Mouse (Mus musculus): ENCODE results near the gene Chn1. TPM values are rescaled to one million over a fixed set of nuclear protein-coding genes. Genes with fewer than 3 reads are reported as not detected.
A peak's percentile ranks its signal among the peaks of the same experiment; 100 is the strongest.

The Chn1 gene
- polyA plus RNA-seq, 1 experiment from 2014 or later, result 129 TPM

DNA sequence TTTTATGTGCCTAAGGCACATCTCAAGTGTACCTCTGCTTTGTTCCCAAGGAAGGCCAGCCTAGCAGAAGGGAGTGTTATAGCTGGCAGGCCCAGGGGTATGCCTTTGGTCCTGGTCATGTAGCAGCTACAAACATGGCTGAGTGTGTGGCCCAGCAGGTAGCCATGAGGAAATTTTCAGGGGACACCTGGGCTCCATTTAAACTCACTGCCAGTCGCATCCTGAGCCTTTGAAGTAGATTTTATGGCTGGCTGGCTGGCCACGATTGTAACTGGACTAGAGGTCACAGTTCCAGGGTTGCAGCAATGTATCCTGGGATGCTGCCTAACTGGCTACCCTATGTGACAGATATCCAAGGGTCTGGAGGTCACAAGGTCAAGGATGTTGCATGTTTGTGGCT is 174.5 kb downstream of the Chn1 start:
- Histone ChIP-seq H3K4me3 (replicated peaks; ENCODE audit: low read depth, low read length) (no peak overlapping the region), H3K4me2 (ENCODE audit: low read length) (no peak overlapping the region), H3K36me3 (ENCODE audit: control insufficient read depth, insufficient read depth, low read length) (no peaks in the 10 kb centered on the region), H3K9me3 (ENCODE audit: control insufficient read depth, low read length) (no peaks in the 10 kb centered on the region), H3K9ac (replicated peaks; ENCODE audit: low read length) (no peak overlapping the region), H3K4me1 (ENCODE audit: control insufficient read depth, insufficient read depth, low read length) (0 out of 2 replicates have a peak, but pooled peaks cover 5% of the 10 kb centered on the region), H3K27me3 (ENCODE audit: control insufficient read depth, insufficient read depth, low read length) (no peaks in the 10 kb centered on the region), H3K27ac (replicated peaks; ENCODE audit: low read depth, low read length) (no peak overlapping the region)
- DNase-seq (no peak), ATAC-seq (ENCODE audit: low FRiP score, low TSS enrichment) (no peak)
- 53% methylated on average over 2 of the region's 2 CpGs for WGBS

GRCm38 (mm10) chr2:73597772-73598171 is 177.4 kb downstream of the Chn1 start:
- H3K9me3 ChIP-seq (ENCODE audit: control insufficient read depth, low read length), result no peaks in the 10 kb centered on the region
- H3K27ac ChIP-seq (replicated peaks; ENCODE audit: low read depth, low read length), result no peak overlapping the region
- no peak overlapping the region for H3K4me2 ChIP-seq (ENCODE audit: low read length)
- WGBS, result 92% methylated on average over 11 of the region's 11 CpGs
- no peak overlapping the region for H3K4me3 ChIP-seq (replicated peaks; ENCODE audit: low read depth, low read length)
- H3K27me3 ChIP-seq (ENCODE audit: control insufficient read depth, insufficient read depth, low read length), result no peaks in the 10 kb centered on the region
- H3K36me3 ChIP-seq (ENCODE audit: control insufficient read depth, insufficient read depth, low read length), result no peaks in the 10 kb centered on the region
- H3K9ac ChIP-seq (replicated peaks; ENCODE audit: low read length), result no peak overlapping the region
- H3K4me1 ChIP-seq (ENCODE audit: control insufficient read depth, insufficient read depth, low read length), result no peaks in the 10 kb centered on the region
- no peak for DNase-seq
- no peak for ATAC-seq (ENCODE audit: low FRiP score, low TSS enrichment)

GRCm38 (mm10) chr2:73596786-73597185 is 178.4 kb downstream of the Chn1 start:
- no peak overlapping the region for H3K27ac ChIP-seq (replicated peaks; ENCODE audit: low read depth, low read length)
- no peak for ATAC-seq (ENCODE audit: low FRiP score, low TSS enrichment)
- no peak overlapping the region for H3K9ac ChIP-seq (replicated peaks; ENCODE audit: low read length)
- 34% methylated on average over 9 of the region's 9 CpGs for WGBS
- H3K9me3 ChIP-seq (ENCODE audit: control insufficient read depth, low read length), result no peaks in the 10 kb centered on the region
- H3K4me1 ChIP-seq (ENCODE audit: control insufficient read depth, insufficient read depth, low read length), result no peaks in the 10 kb centered on the region
- DNase-seq, result no peak
- no peaks in the 10 kb centered on the region for H3K27me3 ChIP-seq (ENCODE audit: control insufficient read depth, insufficient read depth, low read length)
- no peak overlapping the region for H3K4me2 ChIP-seq (ENCODE audit: low read length)
- H3K36me3 ChIP-seq (ENCODE audit: control insufficient read depth, insufficient read depth, low read length), result no peaks in the 10 kb centered on the region
- H3K4me3 ChIP-seq (replicated peaks; ENCODE audit: low read depth, low read length), result no peak overlapping the region

- H3K27ac ChIP-seq (replicated peaks; ENCODE audit: low read depth, low read length), result no peak overlapping the region
- H3K36me3 ChIP-seq (ENCODE audit: control insufficient read depth, insufficient read depth, low read length), result no peaks in the 10 kb centered on the region
- no peaks in the 10 kb centered on the region for H3K9me3 ChIP-seq (ENCODE audit: control insufficient read depth, low read length)
- 79% methylated on average over 5 of the region's 5 CpGs for WGBS
- H3K9ac ChIP-seq (replicated peaks; ENCODE audit: low read length), result no peak overlapping the region
- DNase-seq (no peak), ATAC-seq (ENCODE audit: low FRiP score, low TSS enrichment) (no peak)
- no peak overlapping the region for H3K4me3 ChIP-seq (replicated peaks; ENCODE audit: low read depth, low read length)
- no peak overlapping the region for H3K4me2 ChIP-seq (ENCODE audit: low read length)
- H3K27me3 ChIP-seq (ENCODE audit: control insufficient read depth, insufficient read depth, low read length), result no peaks in the 10 kb centered on the region
- no peaks in the 10 kb centered on the region for H3K4me1 ChIP-seq (ENCODE audit: control insufficient read depth, insufficient read depth, low read length)
These were observed 178.8 kb downstream of the Chn1 start for GRCm38 (mm10) chr2:73596326-73596725.

- no peaks in the 10 kb centered on the region for H3K27me3 ChIP-seq (ENCODE audit: control insufficient read depth, insufficient read depth, low read length)
- no peak overlapping the region for H3K4me3 ChIP-seq (replicated peaks; ENCODE audit: low read depth, low read length)
- 80% methylated on average over 2 of the region's 2 CpGs for WGBS
- H3K9me3 ChIP-seq (ENCODE audit: control insufficient read depth, low read length), result no peaks in the 10 kb centered on the region
- no peak overlapping the region for H3K27ac ChIP-seq (replicated peaks; ENCODE audit: low read depth, low read length)
- DNase-seq (no peak), ATAC-seq (ENCODE audit: low FRiP score, low TSS enrichment) (no peak)
- H3K4me2 ChIP-seq (ENCODE audit: low read length), result no peak overlapping the region
- no peak overlapping the region for H3K9ac ChIP-seq (replicated peaks; ENCODE audit: low read length)
- peaks cover 8% of the 10 kb centered on the region for H3K4me1 ChIP-seq (ENCODE audit: control insufficient read depth, insufficient read depth, low read length)
- no peaks in the 10 kb centered on the region for H3K36me3 ChIP-seq (ENCODE audit: control insufficient read depth, insufficient read depth, low read length)
These were observed 182.1 kb downstream of the Chn1 start for GRCm38 (mm10) chr2:73593101-73593439.

GRCm38 (mm10) chr2:73592231-73593100 is 182.7 kb downstream of the Chn1 start:
- WGBS, result 85% methylated on average over 14 of the region's 14 CpGs
- H3K27me3 ChIP-seq (ENCODE audit: control insufficient read depth, insufficient read depth, low read length), result no peaks in the 10 kb centered on the region
- no peaks in the 10 kb centered on the region for H3K36me3 ChIP-seq (ENCODE audit: control insufficient read depth, insufficient read depth, low read length)
- no peak overlapping the region for H3K4me3 ChIP-seq (replicated peaks; ENCODE audit: low read depth, low read length)
- H3K4me1 ChIP-seq (ENCODE audit: control insufficient read depth, insufficient read depth, low read length), result peaks cover 8% of the 10 kb centered on the region
- ATAC-seq (ENCODE audit: low FRiP score, low TSS enrichment), result no peak
- no peak overlapping the region for H3K27ac ChIP-seq (replicated peaks; ENCODE audit: low read depth, low read length)
- no peak overlapping the region for H3K9ac ChIP-seq (replicated peaks; ENCODE audit: low read length)
- H3K9me3 ChIP-seq (ENCODE audit: control insufficient read depth, low read length), result no peaks in the 10 kb centered on the region
- no peak overlapping the region for H3K4me2 ChIP-seq (ENCODE audit: low read length)
- no peak for DNase-seq

DNA sequence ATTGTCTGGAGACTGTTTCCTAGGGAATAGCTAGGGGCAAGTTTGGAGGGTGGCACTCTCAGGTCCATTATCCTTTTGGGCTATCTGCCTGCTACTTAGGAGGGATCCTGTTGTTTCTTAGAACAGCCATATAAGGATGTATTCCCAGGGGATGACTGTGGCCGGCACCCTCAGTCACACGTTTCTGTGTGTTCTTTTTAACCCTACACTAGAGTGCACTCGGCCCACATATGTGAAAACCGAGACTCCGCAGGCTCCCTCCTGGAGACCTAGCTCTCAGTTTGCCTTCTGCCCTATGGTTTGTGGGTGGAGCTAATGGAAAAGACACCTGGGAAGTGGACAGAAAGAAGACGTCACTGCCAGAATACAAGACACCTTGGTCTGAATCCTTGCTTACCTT is 183.9 kb downstream of the Chn1 start:
- H3K9me3 ChIP-seq (ENCODE audit: control insufficient read depth, low read length), result no peaks in the 10 kb centered on the region
- no peaks in the 10 kb centered on the region for H3K36me3 ChIP-seq (ENCODE audit: control insufficient read depth, insufficient read depth, low read length)
- DNase-seq (no peak), ATAC-seq (ENCODE audit: low FRiP score, low TSS enrichment) (no peak)
- H3K4me2 ChIP-seq (ENCODE audit: low read length), result no peak overlapping the region
- no peak overlapping the region for H3K27ac ChIP-seq (replicated peaks; ENCODE audit: low read depth, low read length)
- H3K4me1 ChIP-seq (ENCODE audit: control insufficient read depth, insufficient read depth, low read length), result peaks cover 8% of the 10 kb centered on the region
- 61% methylated on average over 6 of the region's 6 CpGs for WGBS
- H3K4me3 ChIP-seq (replicated peaks; ENCODE audit: low read depth, low read length), result no peak overlapping the region
- no peaks in the 10 kb centered on the region for H3K27me3 ChIP-seq (ENCODE audit: control insufficient read depth, insufficient read depth, low read length)
- H3K9ac ChIP-seq (replicated peaks; ENCODE audit: low read length), result no peak overlapping the region

GRCm38 (mm10) chr2:73590106-73590505 is 185.0 kb downstream of the Chn1 start:
- no peaks in the 10 kb centered on the region for H3K9me3 ChIP-seq (ENCODE audit: control insufficient read depth, low read length)
- no peak for ATAC-seq (ENCODE audit: low FRiP score, low TSS enrichment)
- 12% methylated on average over 12 of the region's 12 CpGs for WGBS
- H3K27me3 ChIP-seq (ENCODE audit: control insufficient read depth, insufficient read depth, low read length), result no peaks in the 10 kb centered on the region
- no peak overlapping the region for H3K27ac ChIP-seq (replicated peaks; ENCODE audit: low read depth, low read length)
- DNase-seq, result peak; percentile 46
- no peak overlapping the region for H3K9ac ChIP-seq (replicated peaks; ENCODE audit: low read length)
- 0 out of 2 replicates have a peak overlapping the region, but pooled peaks have one; percentile 10 for H3K4me3 ChIP-seq (replicated peaks; ENCODE audit: low read depth, low read length)
- H3K4me1 ChIP-seq (ENCODE audit: control insufficient read depth, insufficient read depth, low read length), result peaks cover 13% of the 10 kb centered on the region
- H3K4me2 ChIP-seq (ENCODE audit: low read length), result peak overlapping the region; percentile 45
- no peaks in the 10 kb centered on the region for H3K36me3 ChIP-seq (ENCODE audit: control insufficient read depth, insufficient read depth, low read length)

DNA sequence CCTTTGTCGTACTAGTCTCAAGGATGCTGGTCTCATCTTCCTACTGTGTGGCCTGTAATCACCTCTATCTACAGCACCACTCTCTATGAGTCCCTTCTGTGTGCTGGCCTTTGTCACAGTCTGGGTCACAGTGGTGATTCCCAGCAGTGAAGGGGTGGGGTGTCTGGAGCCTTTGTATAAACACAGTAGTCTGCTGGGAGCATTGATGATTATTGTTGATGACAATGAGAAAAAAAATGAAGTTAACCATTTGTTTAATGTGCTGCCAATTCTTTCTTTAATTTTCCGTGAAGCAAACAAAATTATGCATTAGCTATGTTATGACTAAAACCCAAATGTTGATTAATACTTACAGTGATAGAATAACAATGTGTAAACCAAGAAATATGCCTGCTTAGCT is 186.2 kb downstream of the Chn1 start:
- 85% methylated on average over 2 of the region's 2 CpGs for WGBS

More for the DNA sequence above, 186.2 kb downstream of the Chn1 start:
- Histone ChIP-seq H3K9me3 (ENCODE audit: control insufficient read depth, low read length) (no peaks in the 10 kb centered on the region), H3K4me2 (ENCODE audit: low read length) (no peak overlapping the region), H3K9ac (replicated peaks; ENCODE audit: low read length) (no peak overlapping the region), H3K4me3 (replicated peaks; ENCODE audit: low read depth, low read length) (no peak overlapping the region), H3K27me3 (ENCODE audit: control insufficient read depth, insufficient read depth, low read length) (no peaks in the 10 kb centered on the region), H3K4me1 (ENCODE audit: control insufficient read depth, insufficient read depth, low read length) (peaks cover 14% of the 10 kb centered on the region), H3K36me3 (ENCODE audit: control insufficient read depth, insufficient read depth, low read length) (no peaks in the 10 kb centered on the region), H3K27ac (replicated peaks; ENCODE audit: low read depth, low read length) (no peak overlapping the region)
- no peak for ATAC-seq (ENCODE audit: low FRiP score, low TSS enrichment)
- no peak for DNase-seq

All from midbrain, embryonic 14.5 days (tissue).